Mouse (Mus musculus) forebrain, postnatal 0 days (tissue): ENCODE results near the gene Wapl. TPM values are rescaled to one million over a fixed set of nuclear protein-coding genes. Genes with fewer than 3 reads are reported as not detected.

Source experiments
- ATAC-seq: fragments of 200-750 bp; cut with Nextera tagmentation; 2 replicates; pipeline ENCODE4 v1.8.0; 2017; ENCODE audit warnings: mild to moderate bottlenecking, moderate library complexity
- DNase-seq: peaks from one replicate; pipeline ENCODE4 v3.0.0-alpha.2; 2015
- H3K27ac ChIP-seq: fragments of 300-500 bp; sonication (generic); 2 replicates; pipeline ENCODE4 v1.5.1; 2014; ENCODE audit warnings: low read depth, mild to moderate bottlenecking, antibody characterized with exemption, low read length, moderate library complexity, mixed read lengths
- H3K27me3 ChIP-seq: fragments of 300-500 bp; sonication (generic); 2 replicates; pipeline ENCODE4 v1.6.1; 2014; ENCODE audit warnings: mild to moderate bottlenecking, low read length, mixed read lengths; ENCODE audit not compliant: insufficient read depth
- H3K36me3 ChIP-seq: fragments of 300-500 bp; sonication (generic); 2 replicates; pipeline ENCODE4 v1.6.1; 2014; ENCODE audit warnings: mild to moderate bottlenecking, moderate library complexity; ENCODE audit not compliant: insufficient read depth
- H3K4me1 ChIP-seq: fragments of 300-500 bp; sonication (generic); 2 replicates; pipeline ENCODE4 v1.6.1; 2014; ENCODE audit warnings: antibody characterized with exemption; ENCODE audit not compliant: insufficient read depth
- H3K4me2 ChIP-seq: fragments of 300-500 bp; sonication (generic); 2 replicates; pipeline ENCODE4 v1.6.1; 2014; ENCODE audit warnings: low read depth, mild to moderate bottlenecking, moderate library complexity
- H3K4me3 ChIP-seq: fragments of 300-500 bp; sonication (generic); 2 replicates; pipeline ENCODE4 v1.5.1; 2014; ENCODE audit warnings: low read depth, low read length, mixed read lengths
- H3K9ac ChIP-seq: fragments of 300-500 bp; sonication (generic); 2 replicates; pipeline ENCODE4 v1.6.1; 2014; ENCODE audit warnings: mild to moderate bottlenecking
- H3K9me3 ChIP-seq: fragments of 300-500 bp; sonication (generic); 2 replicates; pipeline ENCODE4 v1.6.1; 2016; ENCODE audit warnings: low read length
- CTCF ChIP-seq: sonication (generic); IDR thresholded peaks from 2 replicates; pipeline ENCODE4 v1.5.1; 2016; ENCODE audit warnings: antibody characterized with exemption, control low read depth, low read depth
- WGBS: fragments of 180-500 bp; shearing (Covaris S2); extraction: QIAGEN DNeasy Blood & Tissue Kit; methylation state at CpG from one replicate; pipeline ENCODE4 v1.1.7; 2014; 5-methylcytosine and 5-hydroxymethylcytosine counted together
- polyA plus RNA-seq: library from polyadenylated mRNA; unstranded; fragments of >200 nt; fragmentation: Nextera tagmentation; extraction: Ambion mirVana; gene quantifications from 2 replicates; pipeline ENCODE4 v1.2.1, GENCODE M21; 2015
- total RNA-seq: library from RNA; depleted of rRNA; stranded (reverse); fragments of >200 nt; gene quantifications from 2 replicates; pipeline ENCODE4 v1.2.3, GENCODE M21; 2014

Gene Wapl
- total and polyA plus RNA-seq, 2 experiments from 2014 or later: 12.1 to 36.1 TPM

GRCm38 (mm10) chr14:34771601-34772000, 97.9 kb downstream of the Wapl start:
- Histone ChIP-seq H3K27me3 (no peaks in the 10 kb centered on the region), H3K4me1 (no peaks in the 10 kb centered on the region), H3K4me3 (no peak overlapping the region), H3K4me2 (no peak overlapping the region), H3K36me3 (no peaks in the 10 kb centered on the region), H3K9ac (no peak overlapping the region), H3K27ac (no peak overlapping the region), H3K9me3 (no peaks in the 10 kb centered on the region)
- DNase-seq (no peak), ATAC-seq (no peak)
- WGBS: 33% methylated on average over 9 of the region's 9 CpGs
- no peak for TF ChIP-seq CTCF

- DNase-seq (no peak), ATAC-seq (no peak)
- Histone ChIP-seq H3K4me1 (no peaks in the 10 kb centered on the region), H3K27ac (no peak overlapping the region), H3K4me3 (no peak overlapping the region), H3K27me3 (no peaks in the 10 kb centered on the region), H3K9ac (no peak overlapping the region), H3K9me3 (no peaks in the 10 kb centered on the region), H3K4me2 (no peak overlapping the region), H3K36me3 (no peaks in the 10 kb centered on the region)
- no peak for TF ChIP-seq CTCF
- 59% methylated on average over 7 of the region's 7 CpGs for WGBS
Measured at GRCm38 (mm10) chr14:34772132-34772531, 98.4 kb downstream of the Wapl start.

DNA sequence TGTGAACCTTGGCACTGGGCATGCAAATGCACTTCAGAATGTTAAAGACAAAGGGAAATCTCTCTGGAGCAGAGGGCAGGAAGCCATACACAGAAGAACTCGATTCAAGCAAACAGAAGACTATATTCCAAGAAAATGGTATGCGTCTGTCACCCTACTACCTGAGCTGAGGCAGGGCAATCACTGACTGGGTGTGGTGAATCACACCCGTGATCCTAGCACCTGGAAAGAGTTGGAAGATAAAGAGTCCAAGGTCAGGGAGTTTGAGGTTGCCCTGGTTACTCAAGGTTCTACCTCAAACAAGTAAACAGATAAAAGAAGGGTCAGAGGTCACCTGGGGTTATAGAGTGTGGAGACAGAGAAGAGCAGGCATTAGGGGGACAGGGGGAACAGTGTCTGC, 100.0 kb downstream of the Wapl start:
- Histone ChIP-seq H3K9me3 (no peaks in the 10 kb centered on the region), H3K27ac (no peak overlapping the region), H3K9ac (no peak overlapping the region), H3K4me3 (no peak overlapping the region), H3K36me3 (no peaks in the 10 kb centered on the region), H3K27me3 (no peaks in the 10 kb centered on the region), H3K4me2 (no peak overlapping the region), H3K4me1 (no peaks in the 10 kb centered on the region)
- no peak for DNase-seq
- WGBS: 80% methylated on average over 3 of the region's 3 CpGs
- no peak for TF ChIP-seq CTCF
- ATAC-seq: no peak

DNA sequence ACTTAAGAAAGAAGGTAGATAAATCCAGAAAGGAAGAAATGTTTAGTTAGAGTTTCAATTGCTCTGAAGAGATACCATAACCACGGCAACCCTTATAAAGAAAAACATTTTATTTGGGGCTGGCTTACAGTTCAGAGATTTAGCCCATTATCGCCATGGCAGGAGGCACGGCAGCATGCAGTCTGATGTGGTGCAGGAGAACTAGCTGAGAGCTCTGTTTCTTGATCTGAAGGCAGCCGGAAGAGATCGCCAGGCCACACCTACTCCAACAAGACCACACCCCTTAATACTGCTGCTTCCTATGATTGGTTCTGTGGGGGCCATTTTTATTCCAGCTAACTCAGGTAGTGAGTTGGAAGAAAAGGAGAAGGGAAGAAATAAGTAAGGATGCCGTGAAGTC, 100.5 kb downstream of the Wapl start:
- Histone ChIP-seq H3K4me3 (no peak overlapping the region), H3K27me3 (no peaks in the 10 kb centered on the region), H3K9me3 (no peaks in the 10 kb centered on the region), H3K27ac (no peak overlapping the region), H3K4me2 (no peak overlapping the region), H3K36me3 (no peaks in the 10 kb centered on the region), H3K9ac (no peak overlapping the region), H3K4me1 (no peaks in the 10 kb centered on the region)
- 85% methylated on average over 6 of the region's 6 CpGs for WGBS
- ATAC-seq: no peak
- TF ChIP-seq CTCF: no peak
- DNase-seq: no peak

DNA sequence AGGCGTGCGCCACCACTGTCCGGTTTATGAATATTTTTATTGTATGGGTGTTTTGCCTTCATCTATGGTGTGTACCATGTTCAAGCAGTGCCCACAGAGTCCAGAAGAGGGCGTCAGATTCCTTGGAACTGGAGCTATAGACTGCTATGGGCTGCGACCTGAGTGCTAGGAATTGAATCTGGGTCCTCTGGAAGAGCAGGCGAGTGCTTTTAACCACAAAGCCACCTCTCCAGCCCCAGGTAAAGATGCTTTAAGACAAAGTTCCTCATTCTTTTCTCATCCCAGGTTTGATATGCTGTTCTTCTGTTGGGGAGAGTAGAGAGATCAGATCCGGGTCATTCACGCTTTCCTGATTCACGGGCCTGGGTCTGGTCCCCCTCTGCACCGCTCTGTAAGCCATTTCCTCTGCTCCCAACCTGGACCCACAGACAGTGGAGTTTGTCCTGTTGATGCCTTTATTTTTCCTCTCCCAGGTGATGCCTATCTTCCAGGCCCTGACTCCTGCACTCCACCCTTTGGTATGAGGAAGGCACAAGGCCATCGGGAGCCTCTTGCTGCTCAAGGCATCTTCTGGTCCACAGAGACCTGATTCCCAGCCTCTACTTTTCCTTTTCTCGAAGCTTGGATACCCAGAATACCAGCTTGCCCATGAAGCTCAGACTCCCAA, 103.1 kb downstream of the Wapl start:
- ATAC-seq (no peak), DNase-seq (no peak)
- TF ChIP-seq CTCF: no peak
- Histone ChIP-seq H3K36me3 (no peaks in the 10 kb centered on the region), H3K27ac (no peak overlapping the region), H3K4me3 (no peak overlapping the region), H3K27me3 (no peaks in the 10 kb centered on the region), H3K9me3 (no peaks in the 10 kb centered on the region), H3K4me1 (no peaks in the 10 kb centered on the region), H3K4me2 (no peak overlapping the region), H3K9ac (no peak overlapping the region)
- 88% methylated on average over 12 of the region's 12 CpGs for WGBS

- Histone ChIP-seq H3K27me3 (no peaks in the 10 kb centered on the region), H3K27ac (no peak overlapping the region), H3K9me3 (no peaks in the 10 kb centered on the region), H3K4me1 (no peaks in the 10 kb centered on the region), H3K36me3 (no peaks in the 10 kb centered on the region), H3K4me2 (no peak overlapping the region), H3K9ac (no peak overlapping the region), H3K4me3 (no peak overlapping the region)
- DNase-seq (peak; percentile 85), ATAC-seq (peak; percentile 79)
- peak; percentile 91 for TF ChIP-seq CTCF
- 18% methylated on average over 10 of the region's 10 CpGs for WGBS
Measured at GRCm38 (mm10) chr14:34777810-34778209, 104.1 kb downstream of the Wapl start.

GRCm38 (mm10) chr14:34778760-34779159, 105.0 kb downstream of the Wapl start:
- TF ChIP-seq CTCF: no peak
- Histone ChIP-seq H3K27ac (no peak overlapping the region), H3K4me1 (no peaks in the 10 kb centered on the region), H3K4me3 (no peak overlapping the region), H3K27me3 (no peaks in the 10 kb centered on the region), H3K4me2 (no peak overlapping the region), H3K9me3 (no peaks in the 10 kb centered on the region), H3K9ac (no peak overlapping the region), H3K36me3 (no peaks in the 10 kb centered on the region)
- ATAC-seq (no peak), DNase-seq (no peak)
- 92% methylated on average over 7 of the region's 7 CpGs for WGBS
